Mouse (Mus musculus) stomach, embryonic 16.5 days (tissue): ENCODE measurements around the gene Aldh1l2. TPM values are rescaled to one million over a fixed set of nuclear protein-coding genes. Genes with fewer than 3 reads are reported as not detected.

Source experiments
- ATAC-seq: fragments of 200-750 bp; cut with Nextera tagmentation; 2 replicates; pipeline ENCODE4 v1.8.0; 2017; ENCODE audit warnings: moderate number of reproducible peaks, moderate TSS enrichment; ENCODE audit not compliant: insufficient read depth, low FRiP score
- H3K27ac ChIP-seq: fragments of 300-500 bp; sonication (generic); 2 replicates; pipeline ENCODE4 v1.5.1; 2014; ENCODE audit warnings: low read length
- H3K27me3 ChIP-seq: fragments of 300-500 bp; sonication (generic); 2 replicates; pipeline ENCODE4 v1.6.1; 2014; ENCODE audit warnings: low read length, control low read depth, mixed read lengths; ENCODE audit not compliant: control insufficient read depth, insufficient read depth
- H3K36me3 ChIP-seq: fragments of 300-500 bp; sonication (generic); 2 replicates; pipeline ENCODE4 v1.6.1; 2014; ENCODE audit warnings: low read length; ENCODE audit not compliant: control insufficient read depth, insufficient read depth
- H3K4me1 ChIP-seq: fragments of 300-500 bp; sonication (generic); 2 replicates; pipeline ENCODE4 v1.6.1; 2014; ENCODE audit warnings: low read length, control low read depth, mixed read lengths; ENCODE audit not compliant: control insufficient read depth, insufficient read depth
- H3K4me2 ChIP-seq: fragments of 300-500 bp; sonication (generic); 2 replicates; pipeline ENCODE4 v1.6.1; 2014; ENCODE audit warnings: low read depth, low read length, mixed read lengths
- H3K4me3 ChIP-seq: fragments of 300-500 bp; sonication (generic); replicated peaks from 2 replicates; pipeline ENCODE4 v1.5.1; 2014; ENCODE audit warnings: mild to moderate bottlenecking, low read length
- H3K9ac ChIP-seq: fragments of 300-500 bp; sonication (generic); 2 replicates; pipeline ENCODE4 v1.6.1; 2014; ENCODE audit warnings: low read length
- H3K9me3 ChIP-seq: fragments of 300-500 bp; sonication (generic); replicated peaks from 2 replicates; pipeline ENCODE4 v1.6.1; 2016; ENCODE audit warnings: low read length, control low read depth; ENCODE audit not compliant: control insufficient read depth
- WGBS: fragments of 180-500 bp; shearing (Covaris S2); extraction: QIAGEN DNeasy Blood & Tissue Kit; methylation state at CpG from one replicate; pipeline ENCODE4 v1.1.7; 2014; 5-methylcytosine and 5-hydroxymethylcytosine counted together
- polyA plus RNA-seq: library from polyadenylated mRNA; unstranded; fragments of >200 nt; fragmentation: Nextera tagmentation; extraction: Ambion mirVana; gene quantifications from 2 replicates; pipeline ENCODE4 v1.2.1, GENCODE M21; 2015

The Aldh1l2 gene
- 2.5 and 2.9 TPM in 2 replicates for polyA plus RNA-seq

GRCm38 (mm10) chr10:83533910-83534283, at the start of gene Aldh1l2:
Aldh1l2 (minus strand) TSS chr10:83534140.
- H3K4me1 ChIP-seq, result peaks cover 9% of the 10 kb centered on the region; the same call in 1 of the 2 replicates
- no peaks in the 10 kb centered on the region for H3K36me3 ChIP-seq
- under 1% methylated on average over 21 of the region's 21 CpGs for WGBS
- H3K4me2 ChIP-seq, result peak within 1 kb of the TSS; percentile 98
- H3K4me3 ChIP-seq, result peak within 1 kb of the TSS; percentile 56
- peak; percentile 93 for ATAC-seq
- H3K27me3 ChIP-seq, result no peaks in the 10 kb centered on the region
- no peak within 1 kb of the TSS for H3K27ac ChIP-seq
- peak within 1 kb of the TSS; percentile 70 for H3K9ac ChIP-seq
- H3K9me3 ChIP-seq, result no peaks in the 10 kb centered on the region

DNA sequence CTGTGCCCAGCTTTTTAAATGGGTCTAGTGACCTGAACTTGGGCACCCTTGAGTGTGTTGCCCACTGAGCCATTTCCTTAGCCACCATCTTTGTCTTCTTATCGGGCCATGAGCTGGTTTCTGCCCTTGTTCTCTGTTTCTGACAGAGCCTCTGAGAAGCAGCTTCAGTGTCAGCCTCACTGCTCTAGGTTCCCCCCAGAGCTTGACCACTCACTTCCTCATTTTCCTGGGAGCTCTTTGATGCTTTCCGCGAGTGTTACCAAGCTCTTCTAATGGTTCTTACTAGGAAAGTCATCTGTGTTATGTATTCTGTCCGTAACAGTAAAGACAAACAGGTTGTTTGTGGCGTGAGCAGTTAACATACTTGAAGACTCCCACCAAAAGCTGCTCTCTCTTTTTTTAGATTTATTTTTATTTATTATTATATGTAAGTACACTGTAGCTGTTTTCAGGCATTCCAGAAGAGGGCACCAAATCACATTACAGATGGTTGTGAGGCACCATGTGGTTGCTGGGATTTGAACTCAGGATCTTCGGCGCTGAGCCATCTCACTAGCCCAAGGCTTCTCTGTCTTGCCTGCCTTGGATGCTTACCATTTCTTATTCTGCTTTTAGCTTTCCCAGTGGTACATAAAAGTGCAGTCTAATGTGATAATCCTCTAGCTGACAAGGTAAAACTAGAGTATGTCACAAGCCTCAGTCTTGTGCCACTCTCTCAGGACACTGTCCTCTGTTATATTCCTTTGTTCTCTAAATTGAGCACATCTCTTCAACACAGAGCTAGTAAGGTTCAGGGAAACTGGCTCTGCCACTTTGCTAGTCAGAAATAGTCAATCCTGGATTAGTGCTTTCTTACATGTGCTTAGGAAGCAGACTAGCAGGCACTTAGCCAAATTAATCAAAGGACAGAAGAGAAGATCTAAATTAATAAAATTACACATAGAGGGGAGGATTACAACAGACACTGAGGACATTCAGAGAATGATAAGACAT, 31.8 kb upstream of the Aldh1l2 start:
- Histone ChIP-seq H3K27ac (no peak overlapping the region), H3K36me3 (peaks cover 31% of the 10 kb centered on the region), H3K9me3 (no peaks in the 10 kb centered on the region), H3K4me2 (no peak overlapping the region), H3K27me3 (no peaks in the 10 kb centered on the region), H3K9ac (no peak overlapping the region), H3K4me1 (no peaks in the 10 kb centered on the region), H3K4me3 (no peak overlapping the region)
- 94% methylated on average over 7 of the region's 7 CpGs for WGBS
- no peak for ATAC-seq

DNA sequence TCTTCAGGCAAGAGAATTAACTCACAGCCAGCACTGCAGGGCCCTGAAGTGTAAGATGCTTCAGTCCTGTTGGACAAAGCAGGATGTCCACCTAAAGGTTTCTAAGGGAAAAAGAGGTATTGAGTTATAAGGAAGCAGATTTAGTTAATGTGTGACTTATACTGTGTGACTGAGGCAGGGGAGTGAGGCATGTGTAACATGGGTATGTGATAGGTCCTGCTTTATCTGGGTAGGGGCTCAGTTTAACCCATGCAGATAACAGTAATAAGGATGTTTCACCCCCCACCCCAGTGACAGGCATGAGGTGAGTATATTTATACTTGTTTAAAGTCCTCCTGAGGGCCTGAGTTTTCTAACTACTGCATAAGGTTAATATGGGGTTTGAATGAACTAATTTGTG, 29.1 kb upstream of the Aldh1l2 start:
- H3K9ac ChIP-seq, result no peak overlapping the region
- ATAC-seq, result no peak
- H3K4me2 ChIP-seq, result no peak overlapping the region
- H3K4me1 ChIP-seq, result no peaks in the 10 kb centered on the region
- H3K9me3 ChIP-seq, result no peaks in the 10 kb centered on the region
- H3K36me3 ChIP-seq, result peaks cover 32% of the 10 kb centered on the region
- no peaks in the 10 kb centered on the region for H3K27me3 ChIP-seq
- H3K27ac ChIP-seq, result no peak overlapping the region
- H3K4me3 ChIP-seq, result no peak overlapping the region

DNA sequence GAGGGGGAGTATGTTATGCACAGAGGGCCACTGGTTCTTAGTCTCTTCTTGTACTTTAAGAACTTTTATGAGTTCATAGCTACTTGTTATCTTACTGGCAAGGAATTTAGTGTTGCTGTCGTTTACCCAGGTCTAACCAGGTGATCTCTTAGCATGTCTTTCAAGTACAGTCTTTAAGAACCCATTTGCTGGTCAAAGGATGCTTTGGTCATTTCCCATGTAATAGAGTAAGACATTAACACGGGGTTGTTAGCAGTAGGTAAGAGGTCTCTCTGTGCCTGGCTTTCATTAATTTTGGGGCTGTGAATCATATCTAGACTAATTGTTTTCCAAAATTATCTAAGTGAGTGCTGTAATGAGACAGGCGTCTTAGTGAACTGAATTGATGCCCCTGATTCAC, 11.4 kb upstream of the Aldh1l2 start:
- no peak for ATAC-seq
- Histone ChIP-seq H3K27me3 (no peaks in the 10 kb centered on the region), H3K27ac (no peak overlapping the region), H3K4me2 (peak overlapping the region; percentile 74), H3K9ac (no peak overlapping the region), H3K4me1 (peaks cover 7% of the 10 kb centered on the region; the same call in 1 of the 2 replicates), H3K4me3 (no peak overlapping the region), H3K36me3 (0 out of 2 replicates have a peak, but pooled peaks cover 4% of the 10 kb centered on the region), H3K9me3 (no peaks in the 10 kb centered on the region)
- WGBS, result 66% methylated on average over 3 of the region's 3 CpGs

- ATAC-seq, result peak; percentile 92
- Histone ChIP-seq H3K27me3 (no peaks in the 10 kb centered on the region), H3K4me1 (peaks cover 7% of the 10 kb centered on the region; the same call in 1 of the 2 replicates), H3K9ac (peak overlapping the region; percentile 85), H3K9me3 (no peaks in the 10 kb centered on the region), H3K4me2 (peak overlapping the region; percentile 74), H3K36me3 (0 out of 2 replicates have a peak, but pooled peaks cover 4% of the 10 kb centered on the region), H3K4me3 (peak overlapping the region; percentile 85), H3K27ac (peak overlapping the region; percentile 79)
- 0% methylated on average over 36 of the region's 41 CpGs for WGBS
Observed at GRCm38 (mm10) chr10:83544103-83544479, 10.2 kb upstream of the Aldh1l2 start.

- ATAC-seq, result peak; percentile 99
- Histone ChIP-seq H3K27ac (peak within 1 kb of the TSS; percentile 79), H3K9ac (peak within 1 kb of the TSS; percentile 85), H3K9me3 (no peaks in the 10 kb centered on the region), H3K27me3 (no peaks in the 10 kb centered on the region), H3K4me2 (peak within 1 kb of the TSS; percentile 74), H3K36me3 (0 out of 2 replicates have a peak, but pooled peaks cover 4% of the 10 kb centered on the region), H3K4me3 (peak within 1 kb of the TSS; percentile 85), H3K4me1 (peaks cover 7% of the 10 kb centered on the region; the same call in 1 of the 2 replicates)
- WGBS, result 3% methylated on average over 49 of the region's 49 CpGs
Observed at GRCm38 (mm10) chr10:83543439-83544102, 9.6 kb upstream of the Aldh1l2 start, which contains the start of gene Washc4. Washc4 (plus strand) TSS chr10:83543752.

- Histone ChIP-seq H3K4me2 (no peak overlapping the region), H3K27me3 (no peaks in the 10 kb centered on the region), H3K4me3 (no peak overlapping the region), H3K9me3 (no peaks in the 10 kb centered on the region), H3K36me3 (no peaks in the 10 kb centered on the region), H3K4me1 (peaks cover 7% of the 10 kb centered on the region; the same call in 1 of the 2 replicates), H3K9ac (no peak overlapping the region), H3K27ac (no peak overlapping the region)
- ATAC-seq, result no peak
- WGBS, result 81% methylated on average over 7 of the region's 7 CpGs
Observed at GRCm38 (mm10) chr10:83542241-83542640, 8.3 kb upstream of the Aldh1l2 start.

DNA sequence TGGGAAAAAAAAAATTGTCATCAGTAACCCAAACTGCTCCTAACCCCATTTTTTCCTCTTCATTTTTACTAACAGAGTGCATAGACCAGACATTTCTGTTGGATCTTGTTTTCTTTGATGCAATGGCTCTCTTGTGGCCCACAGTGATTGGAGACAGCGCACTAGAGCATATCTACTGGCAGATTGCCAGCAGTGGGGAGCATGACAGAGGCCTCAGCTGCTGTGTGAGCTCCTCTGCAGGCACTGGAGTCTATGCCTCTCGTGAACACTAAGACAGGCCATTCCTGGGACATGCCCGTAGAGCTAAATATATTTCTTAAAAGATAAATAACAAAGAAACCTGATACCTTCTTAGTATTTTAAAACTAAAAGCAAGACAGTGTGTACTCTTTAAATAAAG, 6.2 kb upstream of the Aldh1l2 start:
- no peak overlapping the region for H3K9ac ChIP-seq
- H3K9me3 ChIP-seq, result no peaks in the 10 kb centered on the region
- no peak overlapping the region for H3K4me3 ChIP-seq
- no peak overlapping the region for H3K27ac ChIP-seq
- peaks cover 4% of the 10 kb centered on the region; the same call in 1 of the 2 replicates for H3K4me1 ChIP-seq
- no peaks in the 10 kb centered on the region for H3K36me3 ChIP-seq
- WGBS, result 18% methylated on average over 3 of the region's 3 CpGs
- no peak overlapping the region for H3K4me2 ChIP-seq
- no peak for ATAC-seq
- H3K27me3 ChIP-seq, result no peaks in the 10 kb centered on the region
